Mouse (Mus musculus): Measurements from ENCODE around the gene Vangl2.

GRCm38 (mm10) chr1:172009406-172009805 lies 18.8 kb downstream of the Vangl2 start:
- TF ChIP-seq CTCF (IDR thresholded peaks at IDR 0.05; ENCODE audit: insufficient read depth, low read depth, low read length) (no peak), POLR2A (IDR thresholded peaks at IDR 0.05; ENCODE audit: insufficient read depth, low read depth, low read length) (no peak)

Measured in olfactory bulb, adult 2 months (tissue).